Mouse (Mus musculus) forebrain, embryonic 14.5 days (tissue): ENCODE results near the gene Gclm. TPM values are rescaled to one million over a fixed set of nuclear protein-coding genes. Genes with fewer than 3 reads are reported as not detected.
"Not testable (repeated sequence)": the region's sequence is repeated elsewhere in the genome, so short reads cannot be mapped to it uniquely, and the experiment has no call there.

Experiments used
- ATAC-seq: fragments of 200-750 bp; cut with Nextera tagmentation; 2 replicates; pipeline ENCODE4 v1.8.0; 2017; ENCODE audit warnings: mild to moderate bottlenecking, moderate library complexity
- DNase-seq: peaks from one replicate; pipeline ENCODE4 v3.0.0-alpha.2; 2015; ENCODE audit warnings: low spot score
- H3K27ac ChIP-seq: fragments of 300-500 bp; sonication (generic); 2 replicates; pipeline ENCODE4 v1.5.1; 2014; ENCODE audit warnings: low read depth, mild to moderate bottlenecking, control low read depth, low read length, moderate library complexity
- H3K27me3 ChIP-seq: fragments of 300-500 bp; sonication (generic); replicated peaks from 2 replicates; pipeline ENCODE4 v1.6.1; 2014; ENCODE audit warnings: low read length, control low read depth, mixed read lengths; ENCODE audit not compliant: control insufficient read depth, insufficient read depth
- H3K36me3 ChIP-seq: fragments of 300-500 bp; sonication (generic); 2 replicates; pipeline ENCODE4 v1.6.1; 2014; ENCODE audit warnings: low read length, control low read depth; ENCODE audit not compliant: control insufficient read depth, insufficient read depth
- H3K4me1 ChIP-seq: fragments of 300-500 bp; sonication (generic); 2 replicates; pipeline ENCODE4 v1.6.1; 2014; ENCODE audit warnings: antibody characterized with exemption, low read length, control low read depth; ENCODE audit not compliant: control insufficient read depth, insufficient read depth
- H3K4me2 ChIP-seq: fragments of 300-500 bp; sonication (generic); 2 replicates; pipeline ENCODE4 v1.6.1; 2014; ENCODE audit warnings: mild to moderate bottlenecking, control low read depth, low read length
- H3K4me3 ChIP-seq: fragments of 300-500 bp; sonication (generic); 2 replicates; pipeline ENCODE4 v1.5.1; 2014; ENCODE audit warnings: low read depth, low read length, control low read depth
- H3K9ac ChIP-seq: fragments of 300-500 bp; sonication (generic); 2 replicates; pipeline ENCODE4 v1.6.1; 2014; ENCODE audit warnings: mild to moderate bottlenecking, low read length, control low read depth, moderate library complexity
- H3K9me3 ChIP-seq: fragments of 300-500 bp; sonication (generic); replicated peaks from 2 replicates; pipeline ENCODE4 v1.6.1; 2016; ENCODE audit warnings: low read length, control low read depth, mixed read lengths; ENCODE audit not compliant: control insufficient read depth
- WGBS: fragments of 180-500 bp; shearing (Covaris S2); extraction: QIAGEN DNeasy Blood & Tissue Kit; methylation state at CpG from one replicate; pipeline ENCODE4 v1.1.7; 2014; 5-methylcytosine and 5-hydroxymethylcytosine counted together
- polyA plus RNA-seq: library from polyadenylated mRNA; unstranded; fragments of >200 nt; fragmentation: Nextera tagmentation; extraction: Ambion mirVana; gene quantifications from 2 replicates; pipeline ENCODE4 v1.2.1, GENCODE M21; 2014

Gclm gene
- polyA plus RNA-seq, 1 experiment from 2014 or later: 34.7 TPM

DNA sequence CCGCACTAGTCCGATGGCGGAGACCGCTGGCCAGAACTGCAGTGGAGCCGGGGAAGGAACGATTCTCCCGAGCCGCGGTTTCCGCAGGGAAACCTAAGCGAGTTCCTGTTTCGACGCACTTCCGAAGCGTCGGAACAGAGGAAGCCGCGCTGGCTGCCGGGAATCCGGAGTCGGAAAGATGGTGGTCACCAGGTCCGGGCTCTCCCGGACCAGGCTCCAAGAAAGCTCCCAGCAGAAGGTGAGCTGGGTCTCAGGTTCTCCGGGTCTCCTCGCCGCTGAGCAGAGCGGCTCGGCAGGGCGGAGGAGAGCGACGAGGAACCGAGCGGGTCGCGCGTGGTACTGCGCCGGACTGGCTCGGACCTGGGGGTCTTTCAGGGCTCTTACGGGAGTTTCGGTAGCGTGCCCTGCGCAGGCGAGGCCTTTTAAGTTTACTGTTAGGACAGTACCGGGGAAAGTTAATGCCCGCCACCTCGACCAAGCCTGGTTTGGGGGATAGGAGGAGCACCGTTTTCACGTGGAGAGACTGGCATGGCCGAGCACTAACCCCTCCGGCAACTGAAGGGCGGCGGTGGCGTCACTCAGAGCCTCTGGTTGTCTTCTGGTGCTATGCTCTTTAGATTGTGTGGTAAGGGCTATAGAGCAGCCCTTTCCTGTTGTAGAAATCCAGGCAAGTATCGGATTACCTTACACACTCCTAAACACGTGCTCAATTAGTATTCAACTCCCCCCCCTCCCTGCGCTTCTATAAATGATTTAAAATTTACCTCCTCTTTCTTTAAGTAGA, 29.1 kb downstream of the Gclm start, which contains the start of gene Dnttip2:
Gene Dnttip2 (plus strand): TSS at position 148 of the 784 bp plus-strand sequence.
- Histone ChIP-seq H3K27ac (peak within 1 kb of the TSS; percentile 60), H3K9ac (peak within 1 kb of the TSS; percentile 84), H3K4me3 (peak within 1 kb of the TSS; percentile 94), H3K9me3 (no peaks in the 10 kb centered on the region), H3K4me1 (peaks cover 22% of the 10 kb centered on the region), H3K4me2 (peak within 1 kb of the TSS; percentile 81), H3K36me3 (peaks cover 44% of the 10 kb centered on the region), H3K27me3 (no peaks in the 10 kb centered on the region)
- under 1% methylated on average over 57 of the region's 57 CpGs for WGBS
- peak; percentile 97 for ATAC-seq
- DNase-seq: peak; percentile 98

DNA sequence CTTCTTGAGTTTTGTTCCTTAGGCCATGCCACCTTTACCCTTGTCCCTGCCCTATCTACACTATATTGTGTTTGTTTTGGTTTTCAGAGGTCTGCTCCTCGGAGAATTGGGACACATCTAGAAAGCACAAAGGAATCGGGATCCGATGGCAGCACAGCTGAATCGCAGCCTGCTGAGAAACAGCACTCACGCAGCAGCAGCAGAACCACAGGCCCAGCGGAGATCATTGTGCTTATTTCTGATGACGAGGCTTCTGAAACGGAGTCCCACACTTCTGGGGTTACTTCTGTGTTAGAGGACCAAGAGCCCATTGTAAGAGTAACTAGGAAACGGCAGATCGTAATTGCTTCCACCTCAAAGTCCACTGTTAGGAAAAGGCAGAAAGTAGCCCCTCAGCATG, 29.8 kb downstream of the Gclm start:
- DNase-seq (no peak), ATAC-seq (no peak)
- Histone ChIP-seq H3K27ac (no peak overlapping the region), H3K9ac (peak overlapping the region; percentile 84; the same call in 1 of the 2 replicates), H3K4me2 (peak overlapping the region; percentile 81), H3K4me1 (peaks cover 22% of the 10 kb centered on the region), H3K4me3 (peak overlapping the region; percentile 94), H3K27me3 (no peaks in the 10 kb centered on the region), H3K36me3 (peaks cover 51% of the 10 kb centered on the region), H3K9me3 (no peaks in the 10 kb centered on the region)
- WGBS: 68% methylated on average over 10 of the region's 10 CpGs

DNA sequence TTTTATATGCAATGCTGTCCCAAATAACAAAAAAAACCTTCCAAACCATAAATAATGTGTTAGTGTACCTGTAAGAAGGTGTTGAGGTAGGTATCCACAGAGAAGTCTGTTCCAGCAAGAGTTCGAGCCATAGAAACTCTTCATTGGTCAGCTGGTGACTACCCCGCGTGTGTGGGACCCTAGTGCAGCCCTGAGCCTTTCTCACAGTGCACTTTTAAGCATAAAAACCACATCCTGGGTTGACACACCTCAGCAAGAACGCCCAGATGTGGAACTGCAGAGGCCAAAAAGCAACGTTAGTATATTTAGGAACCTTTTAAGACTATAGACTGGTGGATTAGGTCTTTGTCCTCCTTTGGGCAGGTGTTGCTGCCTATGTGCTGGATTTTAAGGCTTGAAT, 41.8 kb downstream of the Gclm start:
- H3K4me3 ChIP-seq: no peak overlapping the region
- no peak overlapping the region for H3K27ac ChIP-seq
- no peaks in the 10 kb centered on the region for H3K9me3 ChIP-seq
- H3K27me3 ChIP-seq: no peaks in the 10 kb centered on the region
- H3K4me2 ChIP-seq: no peak overlapping the region
- ATAC-seq (no peak), DNase-seq (no peak)
- H3K4me1 ChIP-seq: peaks cover 3% of the 10 kb centered on the region; the same call in 1 of the 2 replicates
- peaks cover 37% of the 10 kb centered on the region for H3K36me3 ChIP-seq
- WGBS: 80% methylated on average over 5 of the region's 5 CpGs
- no peak overlapping the region for H3K9ac ChIP-seq

- H3K4me1 ChIP-seq: peaks cover 7% of the 10 kb centered on the region; the same call in 1 of the 2 replicates
- no peak overlapping the region for H3K27ac ChIP-seq
- H3K4me2 ChIP-seq: no peak overlapping the region
- H3K9ac ChIP-seq: no peak overlapping the region
- DNase-seq: no peak
- no peak overlapping the region for H3K4me3 ChIP-seq
- no peak for ATAC-seq
- H3K9me3 ChIP-seq: no peaks in the 10 kb centered on the region
- H3K27me3 ChIP-seq: no peaks in the 10 kb centered on the region
- 84% methylated on average over 5 of the region's 5 CpGs for WGBS
- peaks cover 22% of the 10 kb centered on the region for H3K36me3 ChIP-seq
Observed at GRCm38 (mm10) chr3:122288613-122289195, 43.3 kb downstream of the Gclm start.

GRCm38 (mm10) chr3:122289344-122289743, 44.0 kb downstream of the Gclm start:
- H3K27ac ChIP-seq, H3K4me2 ChIP-seq, H3K9ac ChIP-seq, H3K27me3 ChIP-seq, DNase-seq, H3K9me3 ChIP-seq, H3K4me3 ChIP-seq, H3K4me1 ChIP-seq, ATAC-seq: not testable (repeated sequence)
- H3K36me3 ChIP-seq: peaks cover 15% of the 10 kb centered on the region
- WGBS: 73% methylated on average over 3 of the region's 4 CpGs

- no peak overlapping the region for H3K9ac ChIP-seq
- H3K27me3 ChIP-seq: no peaks in the 10 kb centered on the region
- peaks cover 5% of the 10 kb centered on the region for H3K36me3 ChIP-seq
- no peak overlapping the region for H3K27ac ChIP-seq
- no peak for ATAC-seq
- peak; percentile 14 for DNase-seq
- WGBS: 86% methylated on average over 7 of the region's 7 CpGs
- H3K4me2 ChIP-seq: no peak overlapping the region
- peaks cover 21% of the 10 kb centered on the region for H3K4me1 ChIP-seq
- H3K9me3 ChIP-seq: no peaks in the 10 kb centered on the region
- no peak overlapping the region for H3K4me3 ChIP-seq
Observed at GRCm38 (mm10) chr3:122290696-122291095, 45.3 kb downstream of the Gclm start.

GRCm38 (mm10) chr3:122291828-122292227, 46.5 kb downstream of the Gclm start:
- peak overlapping the region; percentile 93; the same call in 1 of the 2 replicates for H3K9ac ChIP-seq
- H3K4me3 ChIP-seq: peak overlapping the region; percentile 82
- peak overlapping the region; percentile 75 for H3K4me2 ChIP-seq
- peak; percentile 38 for DNase-seq
- no peak overlapping the region for H3K27ac ChIP-seq
- no peaks in the 10 kb centered on the region for H3K27me3 ChIP-seq
- no peaks in the 10 kb centered on the region for H3K36me3 ChIP-seq
- no peak for ATAC-seq
- no peaks in the 10 kb centered on the region for H3K9me3 ChIP-seq
- H3K4me1 ChIP-seq: peaks cover 21% of the 10 kb centered on the region
- WGBS: 41% methylated on average over 12 of the region's 12 CpGs

GRCm38 (mm10) chr3:122292300-122293222, 47.2 kb downstream of the Gclm start:
- peaks cover 21% of the 10 kb centered on the region for H3K4me1 ChIP-seq
- H3K9ac ChIP-seq: peak overlapping the region; percentile 93
- DNase-seq: peak; percentile 92
- no peaks in the 10 kb centered on the region for H3K36me3 ChIP-seq
- WGBS: 7% methylated on average over 54 of the region's 54 CpGs
- peak overlapping the region; percentile 75 for H3K4me2 ChIP-seq
- H3K9me3 ChIP-seq: no peaks in the 10 kb centered on the region
- peak overlapping the region; percentile 99 for H3K27ac ChIP-seq
- ATAC-seq: peak; percentile 59
- peak overlapping the region; percentile 82 for H3K4me3 ChIP-seq
- H3K27me3 ChIP-seq: no peaks in the 10 kb centered on the region
